Mouse (Mus musculus): ENCODE measurements at regions not wholly inside any gene's neighbourhood (a gene's known extent, or its start where the extent isn't known, plus 50 kb on each side); places are given as distances from the start of the nearest gene placed in this dataset.

DNA sequence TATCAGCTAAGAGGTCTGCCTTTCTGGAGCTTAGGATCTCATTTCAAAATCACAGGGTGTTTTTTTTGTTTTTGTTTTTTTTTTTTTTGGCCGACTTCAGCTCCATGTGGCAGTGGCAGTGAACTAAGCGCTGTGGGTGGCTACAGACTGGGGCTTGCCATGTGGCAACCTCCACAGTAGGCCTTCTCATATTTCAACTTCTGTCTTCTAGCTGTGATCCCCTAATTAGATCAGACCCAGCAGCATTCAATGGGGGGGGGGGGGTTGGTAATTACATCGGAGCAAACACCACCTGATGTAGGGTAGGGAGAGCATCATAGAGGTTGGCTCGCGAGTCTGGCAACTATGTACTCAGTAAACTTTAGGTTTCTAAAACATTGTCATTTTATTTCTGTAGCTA, 392.1 kb upstream of the Dcn start:
- 59% methylated on average over 5 of the region's 5 CpGs for WGBS (ENCODE audit: insufficient replicate concordance)
- H3K4me1 ChIP-seq (replicated peaks; ENCODE audit: control insufficient read depth in 2 of 2, insufficient read depth in 2 of 2, low read length in 1 of 2), result no peaks in the 10 kb centered on the region
- no peak overlapping the region for H3K4me2 ChIP-seq (ENCODE audit: low read depth)
- H3K9ac ChIP-seq (replicated peaks), result no peak overlapping the region
- no peak overlapping the region for H3K4me3 ChIP-seq (ENCODE audit: insufficient read depth in 1 of 2, low read depth in 2 of 2, low read length in 2 of 2)
- H3K9me3 ChIP-seq (ENCODE audit: control insufficient read depth, low read length), result no peaks in the 10 kb centered on the region
- DNase-seq (ENCODE audit: low read depth in 3 of 3, low spot score in 3 of 3) (no peak), ATAC-seq (ENCODE audit: insufficient read depth) (no peak)
- H3K27ac ChIP-seq, result no peak overlapping the region
- TF ChIP-seq EP300 (IDR thresholded peaks at IDR 0.05; ENCODE audit: low read depth) (no peak), CTCF (IDR thresholded peaks at IDR 0.05; ENCODE audit: low read depth) (no peak)
- no peaks in the 10 kb centered on the region for H3K27me3 ChIP-seq (ENCODE audit: control insufficient read depth, insufficient read depth, low read length)
- H3K36me3 ChIP-seq (replicated peaks; ENCODE audit: control insufficient read depth, insufficient read depth, low read depth), result no peaks in the 10 kb centered on the region

- WGBS (ENCODE audit: insufficient replicate concordance), result 54% methylated on average over 7 of the region's 7 CpGs
- TF ChIP-seq EP300 (IDR thresholded peaks at IDR 0.05; ENCODE audit: low read depth) (no peak), CTCF (IDR thresholded peaks at IDR 0.05; ENCODE audit: low read depth) (no peak)
Observed at GRCm38 (mm10) chr10:97090254-97090653, 389.2 kb upstream of the Dcn start.

GRCm38 (mm10) chr10:97093886-97094285, 385.5 kb upstream of the Dcn start:
- WGBS (ENCODE audit: insufficient replicate concordance), result 29% methylated on average over 3 of the region's 3 CpGs
- no peaks in the 10 kb centered on the region for H3K36me3 ChIP-seq (replicated peaks; ENCODE audit: control insufficient read depth, insufficient read depth, low read depth)
- H3K4me2 ChIP-seq (ENCODE audit: low read depth), result no peak overlapping the region
- DNase-seq (ENCODE audit: low read depth in 3 of 3, low spot score in 3 of 3), result no peak
- no peak for ATAC-seq (ENCODE audit: insufficient read depth)
- H3K4me3 ChIP-seq (ENCODE audit: insufficient read depth in 1 of 2, low read depth in 2 of 2, low read length in 2 of 2), result no peak overlapping the region
- no peaks in the 10 kb centered on the region for H3K4me1 ChIP-seq (replicated peaks; ENCODE audit: control insufficient read depth in 2 of 2, insufficient read depth in 2 of 2, low read length in 1 of 2)
- TF ChIP-seq CTCF (IDR thresholded peaks at IDR 0.05; ENCODE audit: low read depth) (no peak), EP300 (IDR thresholded peaks at IDR 0.05; ENCODE audit: low read depth) (no peak)
- no peak overlapping the region for H3K9ac ChIP-seq (replicated peaks)
- H3K27me3 ChIP-seq (ENCODE audit: control insufficient read depth, insufficient read depth, low read length), result no peaks in the 10 kb centered on the region
- no peak overlapping the region for H3K27ac ChIP-seq
- no peaks in the 10 kb centered on the region for H3K9me3 ChIP-seq (ENCODE audit: control insufficient read depth, low read length)

More at GRCm38 (mm10) chr10:97090254-97090653, 389.2 kb upstream of the Dcn start:
- Histone ChIP-seq H3K9me3 (ENCODE audit: control insufficient read depth, low read length) (no peaks in the 10 kb centered on the region), H3K9ac (replicated peaks) (no peak overlapping the region), H3K36me3 (replicated peaks; ENCODE audit: control insufficient read depth, insufficient read depth, low read depth) (no peaks in the 10 kb centered on the region), H3K4me2 (ENCODE audit: low read depth) (no peak overlapping the region), H3K4me3 (ENCODE audit: insufficient read depth in 1 of 2, low read depth in 2 of 2, low read length in 2 of 2) (no peak overlapping the region), H3K27me3 (ENCODE audit: control insufficient read depth, insufficient read depth, low read length) (no peaks in the 10 kb centered on the region), H3K27ac (no peak overlapping the region), H3K4me1 (replicated peaks; ENCODE audit: control insufficient read depth in 2 of 2, insufficient read depth in 2 of 2, low read length in 1 of 2) (no peaks in the 10 kb centered on the region)
- no peak for ATAC-seq (ENCODE audit: insufficient read depth)
- DNase-seq (ENCODE audit: low read depth in 3 of 3, low spot score in 3 of 3), result no peak

- no peak overlapping the region for H3K9ac ChIP-seq (replicated peaks)
- H3K36me3 ChIP-seq (replicated peaks; ENCODE audit: control insufficient read depth, insufficient read depth, low read depth), result no peaks in the 10 kb centered on the region
- H3K4me3 ChIP-seq (ENCODE audit: insufficient read depth in 1 of 2, low read depth in 2 of 2, low read length in 2 of 2), result no peak overlapping the region
- H3K4me2 ChIP-seq (ENCODE audit: low read depth), result no peak overlapping the region
- no peaks in the 10 kb centered on the region for H3K4me1 ChIP-seq (replicated peaks; ENCODE audit: control insufficient read depth in 2 of 2, insufficient read depth in 2 of 2, low read length in 1 of 2)
- no peak for TF ChIP-seq EP300 (IDR thresholded peaks at IDR 0.05; ENCODE audit: low read depth)
- no peak for TF ChIP-seq CTCF (IDR thresholded peaks at IDR 0.05; ENCODE audit: low read depth)
- H3K27me3 ChIP-seq (ENCODE audit: control insufficient read depth, insufficient read depth, low read length), result no peaks in the 10 kb centered on the region
- WGBS (ENCODE audit: insufficient replicate concordance), result 71% methylated on average over 3 of the region's 3 CpGs
- no peak overlapping the region for H3K27ac ChIP-seq
- ATAC-seq (ENCODE audit: insufficient read depth), result no peak
- no peak for DNase-seq (ENCODE audit: low read depth in 3 of 3, low spot score in 3 of 3)
- no peaks in the 10 kb centered on the region for H3K9me3 ChIP-seq (ENCODE audit: control insufficient read depth, low read length)
Observed at GRCm38 (mm10) chr10:97114501-97114900, 364.9 kb upstream of the Dcn start.

DNA sequence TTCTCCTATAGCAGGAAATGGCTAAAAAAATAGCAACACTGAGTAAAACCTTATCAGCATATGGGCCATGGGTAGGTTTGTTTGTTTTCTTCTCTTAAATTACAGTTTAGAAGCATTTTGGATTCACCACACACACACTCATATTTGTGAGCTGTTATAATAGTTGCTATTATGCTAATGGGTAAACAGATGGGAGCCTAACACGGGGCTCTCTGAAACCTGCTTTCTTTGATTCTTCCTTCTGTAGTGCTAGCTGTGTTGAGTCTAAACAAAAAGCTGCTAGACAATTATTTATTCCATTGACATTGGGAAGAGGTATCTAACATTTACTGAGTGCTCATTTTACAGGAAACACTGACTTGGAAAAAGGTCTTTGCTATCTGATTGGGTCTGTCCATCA, 356.7 kb upstream of the Dcn start:
- Histone ChIP-seq H3K27me3 (ENCODE audit: control insufficient read depth, insufficient read depth, low read length) (no peaks in the 10 kb centered on the region), H3K9ac (replicated peaks) (no peak overlapping the region), H3K4me1 (replicated peaks; ENCODE audit: control insufficient read depth in 2 of 2, insufficient read depth in 2 of 2, low read length in 1 of 2) (no peaks in the 10 kb centered on the region), H3K4me3 (ENCODE audit: insufficient read depth in 1 of 2, low read depth in 2 of 2, low read length in 2 of 2) (no peak overlapping the region), H3K27ac (no peak overlapping the region), H3K4me2 (ENCODE audit: low read depth) (no peak overlapping the region), H3K36me3 (replicated peaks; ENCODE audit: control insufficient read depth, insufficient read depth, low read depth) (no peaks in the 10 kb centered on the region), H3K9me3 (ENCODE audit: control insufficient read depth, low read length) (no peaks in the 10 kb centered on the region)
- TF ChIP-seq CTCF (IDR thresholded peaks at IDR 0.05; ENCODE audit: low read depth), result no peak
- TF ChIP-seq EP300 (IDR thresholded peaks at IDR 0.05; ENCODE audit: low read depth), result no peak
- no peak for DNase-seq (ENCODE audit: low read depth in 3 of 3, low spot score in 3 of 3)
- ATAC-seq (ENCODE audit: insufficient read depth), result no peak
- 40% methylated on average over 1 of the region's 1 CpGs for WGBS (ENCODE audit: insufficient replicate concordance)

All from liver, embryonic 14.5 days (tissue).